In genomic region chr13:96436921-96437320, GRCm38 (mm10) we compare ENCODE assay signal across 29 mouse cellular contexts. TPM values are rescaled to one million over a fixed set of nuclear protein-coding genes. Genes with fewer than 3 reads are reported as not detected.
DNase-seq lines count a peak whose midpoint lies in the region; ATAC-seq and TF ChIP-seq lines count a peak whose summit lies in the region.
"Had no signal": no experiment of that assay in that cellular context is flagged by ENCODE, and none has a peak within 500 bp of the region (broad histone marks: within the 10 kb centered on the region; RNA-seq: fewer than 3 reads in every experiment).

No protein-coding gene starts in this region.

- no peaks in the 10 kb centered on the region for H3K36me3 ChIP-seq in heart, embryonic 10.5 days
- H3K36me3 ChIP-seq: embryonic facial prominence, embryonic 10.5 days; forebrain, embryonic 10.5 days; heart, embryonic 13.5 days; hindbrain, embryonic 13.5 days had no signal

- 78% methylated on average over 1 of the region's 1 CpGs for WGBS in heart, embryonic 10.5 days

- no peak overlapping the region for H3K4me3 ChIP-seq in heart, embryonic 10.5 days
- H3K4me3 ChIP-seq in bone marrow macrophage, adult 2 months (ENCODE audit: insufficient read depth, low read length): no peak overlapping the region
- H3K4me3 ChIP-seq: embryonic facial prominence, embryonic 10.5 days; erythroblast, embryonic 14.5 days; forebrain, embryonic 10.5 days; gastrocnemius, adult 2 months; heart, adult 2 months; heart, embryonic 13.5 days; hindbrain, embryonic 13.5 days had no signal

- H3K9me3 ChIP-seq in heart, embryonic 10.5 days: no peaks in the 10 kb centered on the region
- H3K9me3 ChIP-seq: embryonic facial prominence, embryonic 10.5 days; forebrain, embryonic 10.5 days; heart, embryonic 13.5 days; hindbrain, embryonic 13.5 days had no signal

- TF ChIP-seq POLR2A in bone marrow macrophage, adult 2 months (IDR thresholded peaks at IDR 0.05; ENCODE audit: borderline replicate concordance, low read depth, low read length): no peak

- DNase-seq in heart, adult 11 months: peak; percentile 89
- DNase-seq in heart, embryonic 10.5 days (ENCODE audit: low spot score): no peak
- DNase-seq in 416B (ENCODE audit: low read depth): peak; percentile 45
- DNase-seq in gastrocnemius, postnatal 10 days: no peak
- no peak for DNase-seq in left cerebral cortex, postnatal 14 days (ENCODE audit: low spot score in 2 of 2)
- DNase-seq in cerebellum, adult 9-10 months: no peak
- DNase-seq: adrenal gland, adult 8-10 months; adrenal gland, postnatal 36 days; cerebellum, adult 11 months; cerebellum, adult 8-10 months; cerebellum, postnatal 25 days; gastrocnemius, adult 2 months; gastrocnemius, postnatal 36 days; heart, adult 2 months; heart, postnatal 10 days; heart, postnatal 4 days had no signal

- H3K4me1 ChIP-seq in heart, embryonic 10.5 days: peaks cover 46% of the 10 kb centered on the region
- peaks cover 32% of the 10 kb centered on the region for H3K4me1 ChIP-seq in bone marrow macrophage, adult 2 months (ENCODE audit: control insufficient read depth, insufficient read depth, low read length)
- H3K4me1 ChIP-seq: hindbrain, embryonic 13.5 days had no signal

- TF ChIP-seq CTCF in bone marrow macrophage, adult 2 months (IDR thresholded peaks at IDR 0.05; ENCODE audit: low read depth, low read length): no peak

- intact Hi-C loops in left cerebral cortex, postnatal 14 days (cut with DNase I): no loop called here

- H3K27ac ChIP-seq in heart, embryonic 10.5 days: no peak overlapping the region
- peak overlapping the region; percentile 25 for H3K27ac ChIP-seq in bone marrow macrophage, adult 2 months (ENCODE audit: insufficient read depth, low read depth, low read length)
- H3K27ac ChIP-seq: forebrain, embryonic 10.5 days; gastrocnemius, adult 2 months; heart, adult 2 months; hindbrain, embryonic 13.5 days; hindbrain, postnatal 0 days had no signal

- H3K27me3 ChIP-seq in heart, embryonic 10.5 days (ENCODE audit: insufficient read depth, poor library complexity, severe bottlenecking): no peaks in the 10 kb centered on the region
- H3K27me3 ChIP-seq: CH12.LX; heart, embryonic 13.5 days; hindbrain, embryonic 13.5 days had no signal

- peak; percentile 50 for ATAC-seq in megakaryocyte progenitor cell, adult 5-6 weeks (replicated peaks; ENCODE audit: poor library complexity)
- ATAC-seq: forebrain, embryonic 14.5 days; hindbrain, postnatal 0 days had no signal

RNA-seq across cellular contexts. Expression of gene Ankdd1b, which starts 34.1 kb away (rescaled TPM):
- polyA plus RNA-seq in heart, embryonic 10.5 days (2016; fragmentation: Nextera tagmentation; extraction: Ambion mirVana): 0.24 and 0.31 TPM in 2 replicates
- polyA plus RNA-seq in bone marrow macrophage, adult 2 months (2012; ENCODE audit: insufficient read depth, insufficient read length, missing spikeins): not detected in 2 replicates
- total RNA-seq in megakaryocyte progenitor cell, adult 5-6 weeks (2015): 0.17 TPM in 1 of 2 replicates, not detected in the other
- 0.04 and 0.14 TPM in 2 replicates for total RNA-seq in megakaryocyte progenitor cell, adult 5-6 weeks (2017)
- total RNA-seq in gastrocnemius, postnatal 10 days (2021): under 1 TPM; 0.29 to 0.31 TPM
- total RNA-seq in left cerebral cortex, postnatal 14 days (2021): under 1 TPM in 1 of 2 experiments, not detected in 1; 0.31 TPM
- total RNA-seq: hindbrain, postnatal 0 days had no signal
- polyA plus RNA-seq: forebrain, embryonic 10.5 days; forebrain, embryonic 14.5 days had no signal

RNA-seq across cellular contexts. Expression of gene Poc5, which starts 48.8 kb away (rescaled TPM):
- polyA plus RNA-seq in heart, embryonic 10.5 days (2016; fragmentation: Nextera tagmentation; extraction: Ambion mirVana): 13.3 TPM in 2 replicates
- 10.6 and 16.8 TPM in 2 replicates for polyA plus RNA-seq in bone marrow macrophage, adult 2 months (2012; ENCODE audit: insufficient read depth, insufficient read length, missing spikeins)
- 9.7 and 12.7 TPM in 2 replicates for total RNA-seq in megakaryocyte progenitor cell, adult 5-6 weeks (2015)
- total RNA-seq in megakaryocyte progenitor cell, adult 5-6 weeks (2017): 13.5 and 22.3 TPM in 2 replicates
- total RNA-seq in gastrocnemius, postnatal 10 days (2021): 10 to 100 TPM in 1 of 2 experiments, 1 to 10 TPM in 1; 7.4 to 10.8 TPM
- total RNA-seq in left cerebral cortex, postnatal 14 days (2021): 10 to 100 TPM; 27.9 to 35.1 TPM

RNA-seq across cellular contexts. Expression of gene Gm17622, which starts 53.6 kb away (rescaled TPM):
- not detected in 2 replicates for polyA plus RNA-seq in heart, embryonic 10.5 days (2016; fragmentation: Nextera tagmentation; extraction: Ambion mirVana)
- not detected in 2 replicates for polyA plus RNA-seq in bone marrow macrophage, adult 2 months (2012; ENCODE audit: insufficient read depth, insufficient read length, missing spikeins)
- not detected in 2 replicates for total RNA-seq in megakaryocyte progenitor cell, adult 5-6 weeks (2015)
- not detected in 2 replicates for total RNA-seq in megakaryocyte progenitor cell, adult 5-6 weeks (2017)
- total RNA-seq in gastrocnemius, postnatal 10 days (2021): not detected
- not detected for total RNA-seq in left cerebral cortex, postnatal 14 days (2021)
- total RNA-seq: adrenal gland, adult 8-10 months; adrenal gland, postnatal 36 days; CH12.LX; gastrocnemius, adult 2 months; gastrocnemius, postnatal 36 days; heart, adult 2 months; heart, postnatal 10 days; heart, postnatal 4 days; hindbrain, postnatal 0 days had no signal
- polyA plus RNA-seq: brain, embryonic 14.5 days; embryonic facial prominence, embryonic 10.5 days; embryonic facial prominence, embryonic 14.5 days; erythroblast, embryonic 14.5 days; forebrain, embryonic 10.5 days; forebrain, embryonic 14.5 days; heart, adult 2 months; heart, embryonic 13.5 days; hindbrain, embryonic 13.5 days; hindbrain, postnatal 0 days; intestine, embryonic 14.5 days had no signal

Comparison
In these comparisons a context has a peak if more than half of its experiments do, and no peak if none do; other contexts are left out.
1. DNase-seq: peak in heart, adult 11 months (single experiment) and 416B (single experiment); none in heart, embryonic 10.5 days (single experiment), gastrocnemius, postnatal 10 days (single experiment), left cerebral cortex, postnatal 14 days (0 of 2) and cerebellum, adult 9-10 months (single experiment).